Mouse (Mus musculus): ENCODE measurements around the gene Slc17a2. TPM values are rescaled to one million over a fixed set of nuclear protein-coding genes. Genes with fewer than 3 reads are reported as not detected.

Gene Slc17a2
- polyA plus RNA-seq, 1 experiment = 0.41 TPM

DNA sequence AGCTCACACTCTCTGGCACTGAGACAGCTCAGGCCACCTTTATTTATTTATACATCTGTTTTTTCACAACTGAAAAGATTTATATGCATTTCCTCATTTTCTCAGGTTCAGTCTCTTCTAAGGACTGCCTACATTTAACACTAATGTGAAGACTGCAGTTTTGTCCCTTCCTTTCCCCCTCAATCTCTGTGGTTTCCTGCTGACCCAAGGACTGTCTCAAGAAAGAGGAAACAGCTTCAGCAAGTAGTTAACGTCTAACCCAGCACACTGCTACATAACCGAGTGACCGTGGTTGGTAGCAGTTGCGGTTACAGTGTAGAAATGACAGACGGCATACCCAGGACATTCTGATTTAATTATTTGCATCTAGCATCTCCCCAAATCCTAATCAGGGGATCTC, 7.4 kb upstream of the Slc17a2 start:
- Histone ChIP-seq H3K27me3 (ENCODE audit: control insufficient read depth, insufficient read depth, low read length) (no peaks in the 10 kb centered on the region), H3K27ac (ENCODE audit: control insufficient read depth, insufficient read depth, low read depth, low read length) (no peak overlapping the region), H3K4me3 (ENCODE audit: control insufficient read depth, low read depth, low read length) (no peak overlapping the region), H3K36me3 (ENCODE audit: control insufficient read depth, insufficient read depth, low read length) (no peaks in the 10 kb centered on the region), H3K4me1 (ENCODE audit: control insufficient read depth, insufficient read depth, low read length) (no peaks in the 10 kb centered on the region)
- TF ChIP-seq CTCF (IDR thresholded peaks at IDR 0.05; ENCODE audit: control insufficient read depth, insufficient read depth, insufficient replicate concordance, low read depth, low read length) (no peak), POLR2A (IDR thresholded peaks at IDR 0.05; ENCODE audit: control insufficient read depth, low read depth, low read length) (no peak)

GRCm38 (mm10) chr13:23804532-23804931, 2.3 kb upstream of the Slc17a2 start:
- Histone ChIP-seq H3K36me3 (ENCODE audit: control insufficient read depth, insufficient read depth, low read length) (no peaks in the 10 kb centered on the region), H3K4me3 (ENCODE audit: control insufficient read depth, low read depth, low read length) (no peak overlapping the region), H3K4me1 (ENCODE audit: control insufficient read depth, insufficient read depth, low read length) (no peaks in the 10 kb centered on the region), H3K27ac (ENCODE audit: control insufficient read depth, insufficient read depth, low read depth, low read length) (no peak overlapping the region), H3K27me3 (ENCODE audit: control insufficient read depth, insufficient read depth, low read length) (no peaks in the 10 kb centered on the region)
- TF ChIP-seq POLR2A (IDR thresholded peaks at IDR 0.05; ENCODE audit: control insufficient read depth, low read depth, low read length) (no peak), CTCF (IDR thresholded peaks at IDR 0.05; ENCODE audit: control insufficient read depth, insufficient read depth, insufficient replicate concordance, low read depth, low read length) (no peak)

- Histone ChIP-seq H3K27ac (ENCODE audit: control insufficient read depth, insufficient read depth, low read depth, low read length) (no peak overlapping the region), H3K27me3 (ENCODE audit: control insufficient read depth, insufficient read depth, low read length) (no peaks in the 10 kb centered on the region), H3K4me1 (ENCODE audit: control insufficient read depth, insufficient read depth, low read length) (no peaks in the 10 kb centered on the region), H3K4me3 (ENCODE audit: control insufficient read depth, low read depth, low read length) (no peak overlapping the region), H3K36me3 (ENCODE audit: control insufficient read depth, insufficient read depth, low read length) (no peaks in the 10 kb centered on the region)
- TF ChIP-seq CTCF (IDR thresholded peaks at IDR 0.05; ENCODE audit: control insufficient read depth, insufficient read depth, insufficient replicate concordance, low read depth, low read length) (no peak), POLR2A (IDR thresholded peaks at IDR 0.05; ENCODE audit: control insufficient read depth, low read depth, low read length) (no peak)
Observed at GRCm38 (mm10) chr13:23816148-23816547, 9.4 kb downstream of the Slc17a2 start.

DNA sequence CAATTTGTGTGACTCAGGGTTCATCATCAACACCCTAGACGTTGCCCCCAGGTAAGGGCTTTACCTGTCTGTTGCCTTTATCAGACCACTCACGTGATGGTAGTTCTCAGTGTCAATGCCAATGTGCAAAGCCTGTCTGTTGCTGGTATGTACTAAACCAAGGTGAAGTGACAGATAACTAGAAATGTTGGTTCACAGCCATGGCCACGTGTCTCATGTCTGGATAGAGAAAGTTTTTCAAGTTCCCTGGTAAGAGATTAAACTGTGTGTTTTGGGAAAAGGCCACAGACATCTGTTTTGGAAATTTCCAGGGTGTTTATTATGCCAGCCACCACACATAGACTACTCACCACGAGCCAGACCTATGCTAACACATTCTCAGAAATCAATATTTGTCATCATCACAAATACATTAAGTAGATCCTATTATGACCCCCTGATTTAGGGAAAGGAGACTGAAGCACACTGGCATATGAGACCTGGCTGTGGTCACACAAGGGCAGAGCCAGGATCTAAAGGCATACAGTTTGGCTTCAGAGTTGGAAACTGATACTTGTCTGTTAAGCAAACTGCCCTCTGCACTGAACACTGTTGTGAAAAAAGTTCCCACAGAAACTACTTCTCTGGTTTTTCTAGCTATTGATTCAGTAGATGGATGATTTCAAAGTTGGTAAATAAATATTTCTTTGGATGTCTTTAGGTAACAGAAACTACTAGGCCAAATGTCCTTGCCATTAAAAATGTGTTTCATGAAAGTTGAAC, 13.6 kb downstream of the Slc17a2 start:
- no peak overlapping the region for H3K27ac ChIP-seq (ENCODE audit: control insufficient read depth, insufficient read depth, low read depth, low read length)
- H3K4me3 ChIP-seq (ENCODE audit: control insufficient read depth, low read depth, low read length) = no peak overlapping the region
- H3K27me3 ChIP-seq (ENCODE audit: control insufficient read depth, insufficient read depth, low read length) = no peaks in the 10 kb centered on the region
- no peaks in the 10 kb centered on the region for H3K4me1 ChIP-seq (ENCODE audit: control insufficient read depth, insufficient read depth, low read length)
- no peaks in the 10 kb centered on the region for H3K36me3 ChIP-seq (ENCODE audit: control insufficient read depth, insufficient read depth, low read length)
- no peak for TF ChIP-seq POLR2A (IDR thresholded peaks at IDR 0.05; ENCODE audit: control insufficient read depth, low read depth, low read length)
- no peak for TF ChIP-seq CTCF (IDR thresholded peaks at IDR 0.05; ENCODE audit: control insufficient read depth, insufficient read depth, insufficient replicate concordance, low read depth, low read length)

DNA sequence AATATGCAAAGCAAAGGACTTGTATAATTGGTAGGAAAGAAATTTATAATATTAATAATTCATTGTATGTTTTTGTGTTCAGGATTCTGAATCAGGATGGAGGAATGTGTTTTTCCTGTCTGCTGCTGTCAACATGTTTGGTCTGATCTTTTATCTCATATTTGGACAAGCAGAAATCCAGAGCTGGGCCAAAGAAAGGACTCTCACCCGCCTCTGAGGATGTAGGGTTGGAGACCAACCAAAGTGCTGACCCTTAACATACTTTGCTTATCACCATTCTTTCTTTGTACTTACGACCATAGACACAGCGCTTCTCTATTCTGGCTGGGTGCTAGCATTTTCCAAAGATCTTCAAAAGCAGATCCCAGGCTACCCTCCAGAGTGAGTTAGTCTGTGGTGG, 15.4 kb downstream of the Slc17a2 start:
- Histone ChIP-seq H3K36me3 (ENCODE audit: control insufficient read depth, insufficient read depth, low read length) (no peaks in the 10 kb centered on the region), H3K4me3 (ENCODE audit: control insufficient read depth, low read depth, low read length) (no peak overlapping the region), H3K4me1 (ENCODE audit: control insufficient read depth, insufficient read depth, low read length) (no peaks in the 10 kb centered on the region), H3K27ac (ENCODE audit: control insufficient read depth, insufficient read depth, low read depth, low read length) (no peak overlapping the region), H3K27me3 (ENCODE audit: control insufficient read depth, insufficient read depth, low read length) (no peaks in the 10 kb centered on the region)
- no peak for TF ChIP-seq POLR2A (IDR thresholded peaks at IDR 0.05; ENCODE audit: control insufficient read depth, low read depth, low read length)
- TF ChIP-seq CTCF (IDR thresholded peaks at IDR 0.05; ENCODE audit: control insufficient read depth, insufficient read depth, insufficient replicate concordance, low read depth, low read length) = no peak

- no peaks in the 10 kb centered on the region for H3K27me3 ChIP-seq (ENCODE audit: control insufficient read depth, insufficient read depth, low read length)
- no peak overlapping the region for H3K27ac ChIP-seq (ENCODE audit: control insufficient read depth, insufficient read depth, low read depth, low read length)
- H3K36me3 ChIP-seq (ENCODE audit: control insufficient read depth, insufficient read depth, low read length) = no peaks in the 10 kb centered on the region
- H3K4me3 ChIP-seq (ENCODE audit: control insufficient read depth, low read depth, low read length) = no peak overlapping the region
- no peak for TF ChIP-seq POLR2A (IDR thresholded peaks at IDR 0.05; ENCODE audit: control insufficient read depth, low read depth, low read length)
- no peak for TF ChIP-seq CTCF (IDR thresholded peaks at IDR 0.05; ENCODE audit: control insufficient read depth, insufficient read depth, insufficient replicate concordance, low read depth, low read length)
- no peaks in the 10 kb centered on the region for H3K4me1 ChIP-seq (ENCODE audit: control insufficient read depth, insufficient read depth, low read length)
Observed at GRCm38 (mm10) chr13:23826606-23827005, 19.8 kb downstream of the Slc17a2 start.

- H3K36me3 ChIP-seq (ENCODE audit: control insufficient read depth, insufficient read depth, low read length) = no peaks in the 10 kb centered on the region
- no peaks in the 10 kb centered on the region for H3K4me1 ChIP-seq (ENCODE audit: control insufficient read depth, insufficient read depth, low read length)
- no peak for TF ChIP-seq POLR2A (IDR thresholded peaks at IDR 0.05; ENCODE audit: control insufficient read depth, low read depth, low read length)
- peak; percentile 42; the same call in 1 of the 2 replicates for TF ChIP-seq CTCF (IDR thresholded peaks at IDR 0.05; ENCODE audit: control insufficient read depth, insufficient read depth, insufficient replicate concordance, low read depth, low read length)
Observed at GRCm38 (mm10) chr13:23833053-23833452, 26.3 kb downstream of the Slc17a2 start.

More at GRCm38 (mm10) chr13:23833053-23833452, 26.3 kb downstream of the Slc17a2 start:
- Histone ChIP-seq H3K27ac (ENCODE audit: control insufficient read depth, insufficient read depth, low read depth, low read length) (no peak overlapping the region), H3K4me3 (ENCODE audit: control insufficient read depth, low read depth, low read length) (no peak overlapping the region), H3K27me3 (ENCODE audit: control insufficient read depth, insufficient read depth, low read length) (no peaks in the 10 kb centered on the region)

All from testis, adult 2 months (tissue).